Mouse (Mus musculus) kidney, embryonic 14.5 days (tissue): ENCODE measurements at regions not wholly inside any gene's neighbourhood (a gene's known extent, or its start where the extent isn't known, plus 50 kb on each side); places are given as distances from the start of the nearest gene placed in this dataset.

Experiments used
- ATAC-seq: fragments of 200-750 bp; cut with Nextera tagmentation; 2 replicates; pipeline ENCODE4 v1.8.0; 2017; ENCODE audit warnings: moderate number of reproducible peaks, mild to moderate bottlenecking, moderate TSS enrichment, moderate library complexity; ENCODE audit not compliant: low FRiP score, low TSS enrichment
- H3K27ac ChIP-seq: fragments of 300-500 bp; sonication (generic); 2 replicates; pipeline ENCODE4 v1.5.1; 2014; ENCODE audit warnings: low read depth, mild to moderate bottlenecking, low read length, moderate library complexity, mixed read lengths
- H3K27me3 ChIP-seq: fragments of 300-500 bp; sonication (generic); 2 replicates; pipeline ENCODE4 v1.6.1; 2014; ENCODE audit warnings: mild to moderate bottlenecking, low read length; ENCODE audit not compliant: control insufficient read depth, insufficient read depth
- H3K36me3 ChIP-seq: fragments of 300-500 bp; sonication (generic); 2 replicates; pipeline ENCODE4 v1.6.1; 2014; ENCODE audit warnings: low read length, mixed read lengths; ENCODE audit not compliant: control insufficient read depth, insufficient read depth
- H3K4me1 ChIP-seq: fragments of 300-500 bp; sonication (generic); 2 replicates; pipeline ENCODE4 v1.6.1; 2014; ENCODE audit warnings: low read length, mixed read lengths; ENCODE audit not compliant: control insufficient read depth, insufficient read depth
- H3K4me2 ChIP-seq: fragments of 300-500 bp; sonication (generic); replicated peaks from 2 replicates; pipeline ENCODE4 v1.6.1; 2014; ENCODE audit warnings: low read depth, mild to moderate bottlenecking, low read length
- H3K4me3 ChIP-seq: fragments of 300-500 bp; sonication (generic); 2 replicates; pipeline ENCODE4 v1.5.1; 2014; ENCODE audit warnings: mild to moderate bottlenecking, low read length
- H3K9ac ChIP-seq: fragments of 300-500 bp; sonication (generic); 2 replicates; pipeline ENCODE4 v1.6.1; 2014; ENCODE audit warnings: low read depth, mild to moderate bottlenecking, low read length, moderate library complexity
- H3K9me3 ChIP-seq: fragments of 300-500 bp; sonication (generic); 2 replicates; pipeline ENCODE4 v1.6.1; 2016; ENCODE audit warnings: low read length; ENCODE audit not compliant: control insufficient read depth
- WGBS: fragments of 180-500 bp; shearing (Covaris S2); extraction: QIAGEN DNeasy Blood & Tissue Kit; methylation state at CpG from one replicate; pipeline ENCODE4 v1.1.7; 2014; 5-methylcytosine and 5-hydroxymethylcytosine counted together

- no peak overlapping the region for H3K9ac ChIP-seq
- no peak overlapping the region for H3K4me2 ChIP-seq
- no peak for ATAC-seq
- no peaks in the 10 kb centered on the region for H3K27me3 ChIP-seq
- no peaks in the 10 kb centered on the region for H3K9me3 ChIP-seq
- H3K36me3 ChIP-seq: no peaks in the 10 kb centered on the region
- WGBS: 37% methylated on average over 4 of the region's 4 CpGs
- no peaks in the 10 kb centered on the region for H3K4me1 ChIP-seq
- H3K4me3 ChIP-seq: no peak overlapping the region
- no peak overlapping the region for H3K27ac ChIP-seq
Observed at GRCm38 (mm10) chr3:144049270-144049669, 155.8 kb downstream of the Lmo4 start.

- Histone ChIP-seq H3K4me1 (no peaks in the 10 kb centered on the region), H3K27ac (no peak overlapping the region), H3K4me3 (no peak overlapping the region), H3K4me2 (no peak overlapping the region), H3K9me3 (no peaks in the 10 kb centered on the region), H3K27me3 (no peaks in the 10 kb centered on the region), H3K36me3 (no peaks in the 10 kb centered on the region), H3K9ac (no peak overlapping the region)
- 85% methylated on average over 2 of the region's 2 CpGs for WGBS
- ATAC-seq: no peak
Observed at GRCm38 (mm10) chr3:144044366-144044765, 160.7 kb downstream of the Lmo4 start.

DNA sequence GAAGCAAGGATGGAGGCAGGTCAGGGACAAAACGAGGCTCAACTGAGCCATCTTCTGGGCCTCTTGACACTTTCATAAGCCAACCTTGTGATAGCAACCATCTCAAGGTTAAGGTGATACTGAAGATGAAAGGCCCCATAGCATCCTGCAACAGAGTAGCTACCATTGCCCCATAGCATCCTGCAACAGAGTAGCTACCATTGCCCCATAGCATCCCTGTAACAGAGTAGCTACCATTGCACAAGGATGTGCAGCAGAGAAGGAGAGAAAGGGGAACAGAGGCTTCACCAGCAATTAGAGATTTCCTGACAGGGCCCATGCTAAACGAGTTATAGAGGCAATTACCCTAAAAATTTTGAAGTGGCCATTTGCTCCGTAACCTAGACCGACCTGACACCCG, 163.2 kb downstream of the Lmo4 start:
- no peak overlapping the region for H3K9ac ChIP-seq
- no peaks in the 10 kb centered on the region for H3K36me3 ChIP-seq
- no peak overlapping the region for H3K27ac ChIP-seq
- H3K27me3 ChIP-seq: no peaks in the 10 kb centered on the region
- H3K9me3 ChIP-seq: no peaks in the 10 kb centered on the region
- H3K4me2 ChIP-seq: no peak overlapping the region
- 40% methylated on average over 5 of the region's 5 CpGs for WGBS
- no peak for ATAC-seq
- H3K4me3 ChIP-seq: no peak overlapping the region
- H3K4me1 ChIP-seq: no peaks in the 10 kb centered on the region

DNA sequence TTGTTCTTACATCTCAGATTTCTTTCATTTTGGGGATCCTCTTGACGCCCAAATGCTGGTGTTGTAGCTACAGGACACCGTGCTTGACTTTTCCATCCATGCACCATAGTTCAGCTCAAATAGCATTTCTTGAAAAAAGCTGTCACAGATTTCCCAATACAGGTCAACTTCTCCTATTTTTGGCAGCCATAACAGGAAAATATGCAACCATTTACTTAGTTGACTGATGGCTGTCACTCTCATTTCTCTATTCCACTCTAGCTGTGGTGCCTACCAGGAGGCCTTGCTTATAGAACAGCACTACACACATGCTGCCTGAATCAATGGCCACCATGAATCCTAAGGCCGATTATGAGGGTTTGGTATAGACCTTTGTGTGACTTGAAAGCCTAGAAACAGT, 165.5 kb downstream of the Lmo4 start:
- no peak for ATAC-seq
- WGBS: 96% methylated on average over 3 of the region's 3 CpGs

DNA sequence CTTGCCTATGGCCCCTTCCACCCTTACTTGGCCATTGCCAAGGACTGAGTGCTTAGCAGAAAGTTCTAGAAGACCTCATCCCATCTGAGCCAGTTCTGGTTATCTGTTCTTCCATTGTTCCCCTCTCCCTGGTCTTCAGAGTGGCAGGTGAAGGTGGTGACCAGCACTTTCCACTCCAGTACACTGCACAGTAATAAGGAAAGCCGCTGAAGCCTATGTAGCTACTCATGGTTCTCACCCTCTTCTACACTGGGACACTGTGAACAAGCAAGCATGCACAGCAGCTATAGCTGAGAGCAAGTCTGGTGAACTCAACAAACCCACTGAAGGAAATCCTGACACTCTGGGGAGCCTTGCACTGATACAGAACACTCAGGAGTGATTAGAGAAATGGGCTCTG, 175.4 kb downstream of the Lmo4 start:
- no peak for ATAC-seq
- H3K27me3 ChIP-seq: no peaks in the 10 kb centered on the region
- no peak overlapping the region for H3K4me3 ChIP-seq
- no peaks in the 10 kb centered on the region for H3K4me1 ChIP-seq
- H3K4me2 ChIP-seq: no peak overlapping the region
- WGBS: 91% methylated on average over 1 of the region's 1 CpGs
- no peak overlapping the region for H3K9ac ChIP-seq
- no peaks in the 10 kb centered on the region for H3K36me3 ChIP-seq
- H3K27ac ChIP-seq: no peak overlapping the region
- no peaks in the 10 kb centered on the region for H3K9me3 ChIP-seq

More for the DNA sequence above, 165.5 kb downstream of the Lmo4 start:
- H3K27ac ChIP-seq: no peak overlapping the region
- H3K4me3 ChIP-seq: no peak overlapping the region
- no peak overlapping the region for H3K9ac ChIP-seq
- H3K4me1 ChIP-seq: no peaks in the 10 kb centered on the region
- no peak overlapping the region for H3K4me2 ChIP-seq
- H3K27me3 ChIP-seq: no peaks in the 10 kb centered on the region
- H3K36me3 ChIP-seq: no peaks in the 10 kb centered on the region
- no peaks in the 10 kb centered on the region for H3K9me3 ChIP-seq

- Histone ChIP-seq H3K4me2 (no peak overlapping the region), H3K4me3 (no peak overlapping the region), H3K27me3 (no peaks in the 10 kb centered on the region), H3K9ac (no peak overlapping the region), H3K36me3 (no peaks in the 10 kb centered on the region), H3K27ac (no peak overlapping the region), H3K9me3 (no peaks in the 10 kb centered on the region), H3K4me1 (no peaks in the 10 kb centered on the region)
- no peak for ATAC-seq
- whole genome bisulfite sequencing: 90% methylated on average over 3 of the region's 3 CpGs
Observed at GRCm38 (mm10) chr3:144029121-144029520, 175.9 kb downstream of the Lmo4 start.

DNA sequence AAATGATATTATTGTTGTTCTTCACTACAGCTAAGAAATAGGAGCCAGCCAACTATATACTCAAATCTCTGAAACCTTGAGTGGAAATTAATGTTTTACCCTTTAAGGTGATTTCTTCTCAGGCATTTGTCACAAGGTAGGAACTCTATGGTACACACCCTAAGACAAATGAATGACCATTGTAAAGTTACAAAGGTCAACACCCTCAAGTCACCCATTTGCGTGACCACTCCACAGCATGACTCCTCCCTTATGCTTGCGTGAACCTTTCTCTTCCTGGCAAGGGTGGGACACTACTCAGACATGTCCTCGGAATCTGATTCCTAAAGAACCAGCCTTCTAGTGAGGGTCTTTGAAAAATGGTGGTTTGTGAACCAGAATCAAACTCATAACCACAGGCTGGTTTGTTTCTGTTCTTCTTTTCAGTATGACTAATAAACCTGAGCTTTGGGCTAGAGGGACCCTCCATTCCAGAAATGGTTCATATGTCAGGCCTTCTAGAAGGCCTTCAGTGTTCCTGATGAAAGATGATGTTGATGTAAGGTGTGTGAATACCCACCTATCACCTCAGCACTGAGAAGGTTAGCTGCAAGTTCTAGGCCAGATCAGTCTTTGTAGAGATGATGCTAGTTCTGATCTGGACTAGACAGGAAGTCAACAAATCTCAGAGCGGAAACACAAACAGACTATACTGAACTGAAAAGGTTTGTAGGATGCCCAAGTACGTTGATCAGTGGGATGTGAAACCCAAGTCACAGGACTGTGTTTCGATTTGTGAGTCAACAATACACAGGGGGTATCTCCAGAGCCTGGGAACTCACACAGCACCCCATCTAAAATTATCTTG, 177.7 kb downstream of the Lmo4 start:
- Histone ChIP-seq H3K27ac (no peak overlapping the region), H3K4me1 (no peaks in the 10 kb centered on the region), H3K27me3 (no peaks in the 10 kb centered on the region), H3K9ac (no peak overlapping the region), H3K36me3 (no peaks in the 10 kb centered on the region), H3K4me2 (no peak overlapping the region), H3K9me3 (no peaks in the 10 kb centered on the region), H3K4me3 (no peak overlapping the region)
- 87% methylated on average over 6 of the region's 6 CpGs for WGBS
- no peak for ATAC-seq

- Histone ChIP-seq H3K27ac (no peak overlapping the region), H3K4me3 (no peak overlapping the region), H3K9ac (no peak overlapping the region), H3K27me3 (no peaks in the 10 kb centered on the region), H3K4me1 (no peaks in the 10 kb centered on the region), H3K4me2 (no peak overlapping the region), H3K9me3 (no peaks in the 10 kb centered on the region), H3K36me3 (no peaks in the 10 kb centered on the region)
- 59% methylated on average over 14 of the region's 14 CpGs for WGBS
- no peak for ATAC-seq
Observed at GRCm38 (mm10) chr3:144025451-144026125, 179.4 kb downstream of the Lmo4 start.

DNA sequence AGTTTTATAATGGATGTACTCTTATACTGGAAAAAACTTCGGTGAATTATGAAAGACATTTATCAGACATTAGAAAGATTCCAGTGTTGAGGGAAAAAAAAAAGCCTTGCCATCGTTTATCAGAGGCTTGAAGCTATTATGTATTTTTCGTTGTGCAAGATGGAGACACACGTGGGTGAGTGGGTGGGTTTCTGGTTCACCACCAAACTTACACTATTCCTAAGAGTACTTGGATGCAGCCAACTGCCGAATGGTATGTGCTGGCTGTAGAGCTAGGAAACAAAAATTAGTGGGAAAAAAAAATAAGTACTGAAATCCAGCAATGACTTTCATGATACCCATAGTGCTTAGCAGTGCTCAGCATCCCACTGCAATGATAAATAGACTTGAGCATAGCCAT, 180.8 kb downstream of the Lmo4 start:
- no peak overlapping the region for H3K4me2 ChIP-seq
- WGBS: 87% methylated on average over 5 of the region's 5 CpGs
- ATAC-seq: no peak

More for the DNA sequence above, 180.8 kb downstream of the Lmo4 start:
- H3K9me3 ChIP-seq: no peaks in the 10 kb centered on the region
- H3K27me3 ChIP-seq: no peaks in the 10 kb centered on the region
- H3K4me1 ChIP-seq: no peaks in the 10 kb centered on the region
- H3K36me3 ChIP-seq: no peaks in the 10 kb centered on the region
- no peak overlapping the region for H3K27ac ChIP-seq
- H3K9ac ChIP-seq: no peak overlapping the region
- no peak overlapping the region for H3K4me3 ChIP-seq
